Mouse (Mus musculus): ENCODE data around the gene 4933427I04Rik.

DNA sequence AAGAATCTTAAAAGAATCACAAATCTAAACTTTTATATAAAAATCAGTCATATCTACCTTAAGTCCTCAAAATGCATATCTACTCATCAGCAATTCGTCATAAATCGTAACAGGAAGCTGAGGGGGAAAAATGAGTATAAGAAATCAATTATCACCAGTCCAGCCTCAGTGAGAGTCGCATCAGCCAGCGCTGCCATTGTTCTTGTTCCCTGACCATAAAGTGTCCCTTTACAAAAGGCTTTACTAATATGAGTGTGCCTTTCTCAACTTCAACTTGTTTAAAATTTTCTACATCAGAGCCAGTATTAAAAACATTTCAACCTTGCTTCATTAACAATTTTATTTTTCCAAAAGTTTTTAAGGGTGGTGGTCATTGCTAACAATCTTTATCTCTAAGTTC lies 2.6 kb upstream of the 4933427I04Rik start:
- TF ChIP-seq POLR2A (IDR thresholded peaks at IDR 0.05; ENCODE audit: borderline replicate concordance, low read depth, low read length): no peak
- no peak for TF ChIP-seq CTCF (IDR thresholded peaks at IDR 0.05; ENCODE audit: low read depth, low read length)

Measured in bone marrow macrophage, adult 2 months (primary cell).